Mouse (Mus musculus): ENCODE results near the gene Foxc1. TPM values are rescaled to one million over a fixed set of nuclear protein-coding genes. Genes with fewer than 3 reads are reported as not detected.
A peak's percentile ranks its signal among the peaks of the same experiment; 100 is the strongest.

Gene Foxc1
- polyA plus RNA-seq, 1 experiment from 2014 or later, result 5.0 TPM

DNA sequence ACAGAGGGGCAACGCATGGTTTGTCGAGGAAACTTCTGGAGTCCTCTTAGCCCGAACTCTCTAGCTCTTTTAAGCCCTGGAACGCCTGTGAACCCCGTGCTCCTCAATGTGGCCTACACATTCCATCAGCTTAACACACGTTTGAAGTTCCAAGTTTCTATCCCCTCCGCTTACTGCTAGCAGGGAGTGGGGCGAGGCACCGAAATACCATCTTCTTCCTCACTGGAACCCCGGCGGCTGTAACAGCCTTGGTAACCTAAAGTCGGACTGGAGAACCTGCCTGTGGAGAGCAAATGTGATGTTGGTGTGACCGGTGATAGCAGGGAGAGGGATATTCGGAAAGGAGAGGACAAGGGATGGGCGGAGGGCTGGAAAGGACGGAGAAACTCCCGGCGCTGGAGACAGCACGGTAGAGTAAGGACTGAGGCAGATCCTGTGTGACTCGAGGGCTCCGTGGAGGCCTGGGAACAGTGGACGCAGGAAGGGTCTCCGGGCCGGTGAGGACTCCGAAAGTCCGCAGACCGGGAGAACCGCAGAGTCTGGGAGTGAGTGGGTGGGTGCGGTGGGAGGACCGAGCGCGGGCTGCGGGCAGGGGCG lies 504 bp upstream of the Foxc1 start:
- Histone ChIP-seq H3K9ac (ENCODE audit: low read length) (peak overlapping the region; percentile 88), H3K27ac (replicated peaks in 1 of 2; ENCODE audit: control insufficient read depth in 1 of 2, insufficient read depth in 1 of 2, low read depth in 2 of 2, low read length in 2 of 2) (peak overlapping the region; percentile 66 to 74), H3K9me3 (ENCODE audit: control insufficient read depth, low read length) (no peaks in the 10 kb centered on the region), H3K36me3 (ENCODE audit: control insufficient read depth, insufficient read depth, low read length) (no peaks in the 10 kb centered on the region), H3K4me2 (ENCODE audit: low read length) (peak overlapping the region; percentile 98), H3K4me3 (ENCODE audit: control insufficient read depth in 1 of 2, insufficient read depth in 1 of 2, low read depth in 1 of 2, low read length in 2 of 2) (peak overlapping the region; percentile 58 to 72), H3K27me3 (ENCODE audit: control insufficient read depth, insufficient read depth, low read length) (peaks cover 67% of the 10 kb centered on the region), H3K4me1 (ENCODE audit: control insufficient read depth in 2 of 2, insufficient read depth in 2 of 2, low read length in 2 of 2) (peaks cover 12 to 25% of the 10 kb centered on the region in 2 experiments; a peak in 3 of 4 replicates)
- ATAC-seq (ENCODE audit: insufficient number of reproducible peaks, insufficient read depth, low FRiP score, low read depth), result peak; percentile 45; the same call in 1 of the 2 replicates
- WGBS, result 2% methylated on average over 34 of the region's 34 CpGs

DNA sequence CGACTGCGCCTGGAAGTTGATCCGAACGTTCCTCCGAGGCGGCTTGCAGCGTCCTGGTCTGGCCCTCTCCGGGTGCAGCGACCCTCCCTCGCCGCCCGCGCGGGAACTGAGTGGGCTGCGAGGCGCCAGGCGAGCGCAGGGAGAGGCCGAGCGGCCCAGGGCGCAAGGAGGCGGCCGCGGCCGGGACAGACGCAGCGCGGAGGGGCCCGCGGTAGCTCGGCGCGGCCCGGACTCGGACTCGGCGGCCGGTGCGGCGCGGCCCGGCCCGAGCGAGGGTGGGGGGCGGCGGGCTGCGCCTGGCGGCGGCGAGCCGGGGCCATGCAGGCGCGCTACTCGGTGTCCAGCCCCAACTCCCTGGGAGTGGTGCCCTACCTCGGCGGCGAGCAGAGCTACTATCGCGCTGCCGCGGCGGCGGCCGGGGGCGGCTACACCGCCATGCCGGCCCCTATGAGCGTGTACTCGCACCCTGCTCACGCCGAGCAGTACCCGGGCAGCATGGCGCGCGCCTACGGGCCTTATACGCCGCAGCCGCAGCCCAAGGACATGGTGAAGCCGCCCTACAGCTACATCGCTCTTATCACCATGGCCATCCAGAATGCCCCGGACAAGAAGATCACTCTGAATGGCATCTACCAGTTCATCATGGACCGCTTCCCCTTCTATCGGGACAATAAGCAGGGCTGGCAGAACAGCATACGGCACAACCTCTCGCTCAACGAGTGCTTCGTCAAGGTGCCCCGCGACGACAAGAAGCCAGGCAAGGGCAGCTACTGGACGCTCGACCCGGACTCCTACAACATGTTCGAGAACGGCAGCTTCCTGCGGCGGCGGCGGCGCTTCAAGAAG lies 680 bp downstream of the Foxc1 start:
- Histone ChIP-seq H3K27ac (replicated peaks in 1 of 2; ENCODE audit: control insufficient read depth in 1 of 2, insufficient read depth in 1 of 2, low read depth in 2 of 2, low read length in 2 of 2) (peak overlapping the region; percentile 95 to 96), H3K36me3 (ENCODE audit: control insufficient read depth, insufficient read depth, low read length) (no peaks in the 10 kb centered on the region), H3K4me3 (ENCODE audit: control insufficient read depth in 1 of 2, insufficient read depth in 1 of 2, low read depth in 1 of 2, low read length in 2 of 2) (peak overlapping the region; percentile 58 to 72), H3K27me3 (ENCODE audit: control insufficient read depth, insufficient read depth, low read length) (peaks cover 69% of the 10 kb centered on the region), H3K9ac (ENCODE audit: low read length) (peak overlapping the region; percentile 88), H3K4me2 (ENCODE audit: low read length) (peak overlapping the region; percentile 98), H3K4me1 (ENCODE audit: control insufficient read depth in 2 of 2, insufficient read depth in 2 of 2, low read length in 2 of 2) (peaks cover 7 to 17% of the 10 kb centered on the region in 2 experiments; a peak in 3 of 4 replicates), H3K9me3 (ENCODE audit: control insufficient read depth, low read length) (no peaks in the 10 kb centered on the region)
- under 1% methylated on average over 90 of the region's 101 CpGs for WGBS
- peak; percentile 27 for ATAC-seq (ENCODE audit: insufficient number of reproducible peaks, insufficient read depth, low FRiP score, low read depth)

DNA sequence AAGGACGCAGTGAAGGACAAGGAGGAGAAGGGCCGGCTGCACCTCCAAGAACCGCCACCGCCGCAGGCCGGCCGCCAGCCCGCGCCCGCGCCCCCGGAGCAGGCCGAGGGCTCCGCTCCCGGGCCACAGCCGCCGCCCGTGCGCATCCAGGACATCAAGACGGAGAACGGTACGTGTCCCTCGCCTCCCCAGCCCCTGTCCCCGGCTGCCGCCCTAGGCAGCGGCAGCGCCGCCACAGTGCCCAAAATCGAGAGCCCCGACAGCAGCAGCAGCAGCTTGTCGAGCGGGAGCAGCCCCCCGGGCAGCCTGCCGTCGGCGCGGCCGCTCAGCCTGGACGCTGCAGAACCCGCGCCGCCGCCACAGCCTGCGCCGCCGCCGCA lies 1.3 kb downstream of the Foxc1 start:
- no peak for ATAC-seq (ENCODE audit: insufficient number of reproducible peaks, insufficient read depth, low FRiP score, low read depth)
- Histone ChIP-seq H3K4me1 (ENCODE audit: control insufficient read depth in 2 of 2, insufficient read depth in 2 of 2, low read length in 2 of 2) (peaks cover 7 to 17% of the 10 kb centered on the region in 2 experiments; a peak in 3 of 4 replicates), H3K36me3 (ENCODE audit: control insufficient read depth, insufficient read depth, low read length) (no peaks in the 10 kb centered on the region), H3K27me3 (ENCODE audit: control insufficient read depth, insufficient read depth, low read length) (peaks cover 72% of the 10 kb centered on the region), H3K4me3 (ENCODE audit: control insufficient read depth in 1 of 2, insufficient read depth in 1 of 2, low read depth in 1 of 2, low read length in 2 of 2) (peak overlapping the region; percentile 58 to 72), H3K4me2 (ENCODE audit: low read length) (peak overlapping the region; percentile 98), H3K9ac (ENCODE audit: low read length) (peak overlapping the region; percentile 88), H3K9me3 (ENCODE audit: control insufficient read depth, low read length) (no peaks in the 10 kb centered on the region), H3K27ac (replicated peaks in 1 of 2; ENCODE audit: control insufficient read depth in 1 of 2, insufficient read depth in 1 of 2, low read depth in 2 of 2, low read length in 2 of 2) (peak overlapping the region; percentile 95 to 96)
- under 1% methylated on average over 35 of the region's 47 CpGs for WGBS

DNA sequence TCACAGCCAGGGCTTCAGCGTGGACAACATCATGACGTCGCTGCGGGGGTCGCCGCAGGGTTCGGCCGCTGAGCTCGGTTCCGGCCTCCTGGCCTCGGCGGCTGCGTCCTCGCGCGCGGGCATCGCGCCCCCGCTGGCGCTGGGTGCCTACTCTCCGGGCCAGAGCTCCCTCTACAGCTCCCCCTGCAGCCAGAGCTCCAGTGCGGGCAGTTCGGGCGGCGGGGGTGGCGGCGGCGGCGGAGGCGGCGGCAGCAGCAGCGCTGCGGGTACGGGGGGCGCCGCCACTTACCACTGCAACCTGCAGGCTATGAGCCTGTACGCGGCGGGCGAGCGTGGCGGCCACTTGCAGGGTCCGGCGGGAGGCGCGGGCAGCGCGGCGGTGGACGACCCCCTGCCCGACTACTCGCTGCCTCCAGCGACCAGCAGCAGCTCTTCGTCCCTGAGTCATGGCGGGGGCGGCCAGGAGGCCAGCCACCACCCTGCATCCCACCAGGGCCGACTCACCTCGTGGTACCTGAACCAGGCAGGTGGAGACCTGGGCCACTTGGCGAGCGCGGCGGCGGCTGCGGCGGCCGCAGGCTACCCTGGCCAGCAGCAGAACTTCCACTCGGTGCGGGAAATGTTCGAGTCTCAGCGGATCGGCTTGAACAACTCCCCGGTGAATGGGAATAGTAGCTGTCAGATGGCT lies 1.8 kb downstream of the Foxc1 start:
- Histone ChIP-seq H3K4me1 (ENCODE audit: control insufficient read depth in 2 of 2, insufficient read depth in 2 of 2, low read length in 2 of 2) (peaks cover 7 to 13% of the 10 kb centered on the region in 2 experiments; a peak in 3 of 4 replicates), H3K9ac (ENCODE audit: low read length) (peak overlapping the region; percentile 88), H3K27ac (replicated peaks in 1 of 2; ENCODE audit: control insufficient read depth in 1 of 2, insufficient read depth in 1 of 2, low read depth in 2 of 2, low read length in 2 of 2) (peak overlapping the region; percentile 95 to 96), H3K9me3 (ENCODE audit: control insufficient read depth, low read length) (no peaks in the 10 kb centered on the region), H3K36me3 (ENCODE audit: control insufficient read depth, insufficient read depth, low read length) (no peaks in the 10 kb centered on the region), H3K4me2 (ENCODE audit: low read length) (peak overlapping the region; percentile 98), H3K27me3 (ENCODE audit: control insufficient read depth, insufficient read depth, low read length) (peaks cover 75% of the 10 kb centered on the region), H3K4me3 (ENCODE audit: control insufficient read depth in 1 of 2, insufficient read depth in 1 of 2, low read depth in 1 of 2, low read length in 2 of 2) (peak overlapping the region; percentile 58 to 72)
- ATAC-seq (ENCODE audit: insufficient number of reproducible peaks, insufficient read depth, low FRiP score, low read depth), result no peak
- WGBS, result under 1% methylated on average over 65 of the region's 73 CpGs

DNA sequence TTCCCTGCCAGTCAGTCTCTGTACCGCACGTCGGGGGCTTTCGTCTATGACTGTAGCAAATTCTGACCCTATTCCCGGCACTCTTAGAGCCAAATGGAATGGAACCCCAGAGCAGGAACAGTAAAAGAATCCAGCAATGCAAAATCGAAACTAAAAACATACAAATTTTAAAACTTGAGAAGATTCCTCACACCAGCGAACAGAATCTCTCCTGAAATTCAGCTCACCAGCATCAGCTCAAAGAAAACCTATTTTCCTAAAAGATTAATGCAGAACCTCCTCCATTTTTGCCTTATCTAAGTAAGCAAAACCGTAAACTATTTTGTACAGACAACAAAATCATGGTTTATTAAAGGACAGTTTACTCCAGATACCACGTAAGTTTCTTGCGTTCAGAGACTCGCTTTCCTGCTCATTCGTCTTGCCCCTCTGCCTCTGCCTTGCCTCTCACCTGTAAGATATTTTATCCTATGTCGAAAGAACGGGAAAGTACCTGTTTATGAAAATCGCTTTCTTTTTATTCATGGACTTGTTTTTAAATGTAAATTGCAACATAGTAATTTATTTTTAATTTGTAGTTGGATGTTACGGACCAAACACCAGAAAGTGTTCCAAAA lies 2.5 kb downstream of the Foxc1 start:
- H3K9ac ChIP-seq (ENCODE audit: low read length), result peak overlapping the region; percentile 88
- H3K27me3 ChIP-seq (ENCODE audit: control insufficient read depth, insufficient read depth, low read length), result peaks cover 75% of the 10 kb centered on the region
- 7% methylated on average over 16 of the region's 16 CpGs for WGBS
- peak overlapping the region; percentile 98 for H3K4me2 ChIP-seq (ENCODE audit: low read length)
- no peaks in the 10 kb centered on the region for H3K36me3 ChIP-seq (ENCODE audit: control insufficient read depth, insufficient read depth, low read length)
- H3K4me3 ChIP-seq (ENCODE audit: control insufficient read depth in 1 of 2, insufficient read depth in 1 of 2, low read depth in 1 of 2, low read length in 2 of 2), result peak overlapping the region; percentile 58 to 72
- no peak for ATAC-seq (ENCODE audit: insufficient number of reproducible peaks, insufficient read depth, low FRiP score, low read depth)
- H3K9me3 ChIP-seq (ENCODE audit: control insufficient read depth, low read length), result no peaks in the 10 kb centered on the region
- peak overlapping the region; percentile 81 to 96 for H3K27ac ChIP-seq (replicated peaks in 1 of 2; ENCODE audit: control insufficient read depth in 1 of 2, insufficient read depth in 1 of 2, low read depth in 2 of 2, low read length in 2 of 2)
- peaks cover 3 to 8% of the 10 kb centered on the region in 2 experiments; a peak in 3 of 4 replicates for H3K4me1 ChIP-seq (ENCODE audit: control insufficient read depth in 2 of 2, insufficient read depth in 2 of 2, low read length in 2 of 2)

DNA sequence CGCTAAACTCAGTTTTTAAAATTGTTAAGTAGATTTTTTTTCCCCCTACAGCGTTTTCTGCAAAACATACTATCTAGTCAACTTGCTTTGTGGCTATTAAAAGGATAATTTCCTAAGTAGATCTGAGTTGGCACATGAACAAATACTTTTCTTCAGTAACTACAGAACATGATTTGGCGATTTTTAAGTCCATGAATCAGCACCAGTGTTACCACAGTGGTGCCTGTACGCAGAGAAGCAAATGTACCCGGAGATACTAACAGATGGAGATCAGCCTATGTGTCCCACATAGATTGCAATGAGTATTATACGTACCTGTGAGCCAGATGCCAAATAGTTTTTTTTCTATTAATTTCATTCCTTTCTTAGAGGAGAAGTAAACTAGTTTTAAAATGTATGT lies 3.3 kb downstream of the Foxc1 start:
- WGBS, result 15% methylated on average over 6 of the region's 6 CpGs
- no peak for ATAC-seq (ENCODE audit: insufficient number of reproducible peaks, insufficient read depth, low FRiP score, low read depth)
- peak overlapping the region; percentile 70 for H3K9ac ChIP-seq (ENCODE audit: low read length)
- peaks cover 3 to 12% of the 10 kb centered on the region in 2 experiments; a peak in 3 of 4 replicates for H3K4me1 ChIP-seq (ENCODE audit: control insufficient read depth in 2 of 2, insufficient read depth in 2 of 2, low read length in 2 of 2)
- H3K4me3 ChIP-seq (ENCODE audit: control insufficient read depth in 1 of 2, insufficient read depth in 1 of 2, low read depth in 1 of 2, low read length in 2 of 2), result peak overlapping the region; percentile 12 to 72; a peak in 3 of 4 replicates
- H3K27me3 ChIP-seq (ENCODE audit: control insufficient read depth, insufficient read depth, low read length), result peaks cover 76% of the 10 kb centered on the region
- peak overlapping the region; percentile 52 for H3K4me2 ChIP-seq (ENCODE audit: low read length)
- H3K27ac ChIP-seq (replicated peaks in 1 of 2; ENCODE audit: control insufficient read depth in 1 of 2, insufficient read depth in 1 of 2, low read depth in 2 of 2, low read length in 2 of 2), result 0 out of 4 replicates have a peak overlapping the region, but pooled peaks have one; percentile 36 to 41
- no peaks in the 10 kb centered on the region for H3K36me3 ChIP-seq (ENCODE audit: control insufficient read depth, insufficient read depth, low read length)
- no peaks in the 10 kb centered on the region for H3K9me3 ChIP-seq (ENCODE audit: control insufficient read depth, low read length)

DNA sequence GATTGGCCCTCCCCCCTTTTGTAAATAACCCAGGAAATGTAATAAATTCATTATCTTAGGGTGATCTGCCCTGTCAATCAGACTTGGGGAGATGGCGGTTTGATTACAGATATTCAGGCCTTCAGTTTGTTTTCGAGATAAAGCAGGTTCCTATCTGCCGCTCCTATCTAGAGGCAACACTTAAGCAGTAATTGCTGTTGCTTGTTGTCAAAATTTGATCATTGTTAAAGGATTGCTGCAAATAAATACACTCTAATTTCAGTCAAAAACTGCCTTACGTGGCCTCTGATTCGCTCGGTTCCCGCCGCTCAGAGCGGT lies 3.9 kb downstream of the Foxc1 start:
- Histone ChIP-seq H3K9me3 (ENCODE audit: control insufficient read depth, low read length) (no peaks in the 10 kb centered on the region), H3K27me3 (ENCODE audit: control insufficient read depth, insufficient read depth, low read length) (peaks cover 70% of the 10 kb centered on the region), H3K4me1 (ENCODE audit: control insufficient read depth in 2 of 2, insufficient read depth in 2 of 2, low read length in 2 of 2) (peaks cover 3 to 12% of the 10 kb centered on the region in 2 experiments; a peak in 3 of 4 replicates), H3K4me2 (ENCODE audit: low read length) (peak overlapping the region; percentile 69), H3K9ac (ENCODE audit: low read length) (peak overlapping the region; percentile 78), H3K27ac (replicated peaks in 1 of 2; ENCODE audit: control insufficient read depth in 1 of 2, insufficient read depth in 1 of 2, low read depth in 2 of 2, low read length in 2 of 2) (peak overlapping the region; percentile 59 to 61), H3K36me3 (ENCODE audit: control insufficient read depth, insufficient read depth, low read length) (no peaks in the 10 kb centered on the region), H3K4me3 (ENCODE audit: control insufficient read depth in 1 of 2, insufficient read depth in 1 of 2, low read depth in 1 of 2, low read length in 2 of 2) (peak overlapping the region; percentile 47 to 72)
- no peak for ATAC-seq (ENCODE audit: insufficient number of reproducible peaks, insufficient read depth, low FRiP score, low read depth)
- WGBS, result 4% methylated on average over 9 of the region's 9 CpGs
